Mouse (Mus musculus) limb, embryonic 13.5 days (tissue): ENCODE data around the gene Gm16253. TPM values are rescaled to one million over a fixed set of nuclear protein-coding genes. Genes with fewer than 3 reads are reported as not detected.

Experiments
- ATAC-seq: fragments of 200-750 bp; cut with Nextera tagmentation; 2 replicates; pipeline ENCODE4 v1.8.0; 2017; ENCODE audit warnings: low read depth, moderate number of reproducible peaks, moderate TSS enrichment; ENCODE audit not compliant: low FRiP score
- H3K27ac ChIP-seq: fragments of 300-500 bp; sonication (generic); 2 replicates; pipeline ENCODE4 v1.5.1; 2015; ENCODE audit warnings: inconsistent platforms, mild to moderate bottlenecking, moderate library complexity
- H3K27me3 ChIP-seq: fragments of 300-500 bp; sonication (generic); 2 replicates; pipeline ENCODE4 v1.6.1; 2015; ENCODE audit warnings: mild to moderate bottlenecking, inconsistent platforms
- H3K36me3 ChIP-seq: fragments of 300-500 bp; sonication (generic); 2 replicates; pipeline ENCODE4 v1.6.1; 2015; ENCODE audit warnings: inconsistent platforms, mild to moderate bottlenecking, moderate library complexity
- H3K4me1 ChIP-seq: fragments of 300-500 bp; sonication (generic); 2 replicates; pipeline ENCODE4 v1.6.1; 2015; ENCODE audit warnings: inconsistent platforms
- H3K4me2 ChIP-seq: fragments of 300-500 bp; sonication (generic); replicated peaks from 2 replicates; pipeline ENCODE4 v1.6.1; 2015; ENCODE audit warnings: inconsistent platforms, mild to moderate bottlenecking, moderate library complexity
- H3K4me3 ChIP-seq: fragments of 300-500 bp; sonication (generic); 2 replicates; pipeline ENCODE4 v1.5.1; 2015; ENCODE audit warnings: moderate library complexity, mild to moderate bottlenecking, inconsistent platforms
- H3K9ac ChIP-seq: fragments of 300-500 bp; sonication (generic); 2 replicates; pipeline ENCODE4 v1.6.1; 2015; ENCODE audit warnings: mild to moderate bottlenecking, inconsistent platforms
- H3K9me3 ChIP-seq: fragments of 300-500 bp; sonication (generic); 2 replicates; pipeline ENCODE4 v1.6.1; 2016; ENCODE audit warnings: inconsistent platforms
- WGBS: fragments of 180-500 bp; shearing (Covaris S2); methylation state at CpG from one replicate; pipeline ENCODE4 v1.1.7; 2015; 5-methylcytosine and 5-hydroxymethylcytosine counted together
- polyA plus RNA-seq: library from polyadenylated mRNA; unstranded; fragments of >200 nt; fragmentation: Nextera tagmentation; extraction: Ambion mirVana; gene quantifications from 2 replicates; pipeline ENCODE4 v1.2.1, GENCODE M21; 2015

Gm16253 gene
- polyA plus RNA-seq, 1 experiment from 2014 or later, result 1.5 TPM

- peak overlapping the region; percentile 86 for H3K4me2 ChIP-seq
- peak overlapping the region; percentile 84 for H3K27ac ChIP-seq
- peak overlapping the region; percentile 91 for H3K9ac ChIP-seq
- no peaks in the 10 kb centered on the region for H3K9me3 ChIP-seq
- ATAC-seq, result no peak
- peak overlapping the region; percentile 62 for H3K4me3 ChIP-seq
- peaks cover 26% of the 10 kb centered on the region for H3K36me3 ChIP-seq
- H3K4me1 ChIP-seq, result peaks cover 50% of the 10 kb centered on the region
- H3K27me3 ChIP-seq, result no peaks in the 10 kb centered on the region
- under 1% methylated on average over 17 of the region's 17 CpGs for WGBS
These were observed 18.6 kb upstream of the Gm16253 start for GRCm38 (mm10) chr3:96558159-96558558.

GRCm38 (mm10) chr3:96558668-96559196, 18.1 kb upstream of the Gm16253 start:
- H3K27ac ChIP-seq, result peak overlapping the region; percentile 84; the same call in 1 of the 2 replicates
- no peaks in the 10 kb centered on the region for H3K27me3 ChIP-seq
- 42% methylated on average over 10 of the region's 10 CpGs for WGBS
- peaks cover 51% of the 10 kb centered on the region for H3K4me1 ChIP-seq
- peak overlapping the region; percentile 91 for H3K9ac ChIP-seq
- no peaks in the 10 kb centered on the region for H3K9me3 ChIP-seq
- H3K4me2 ChIP-seq, result peak overlapping the region; percentile 86
- ATAC-seq, result no peak
- H3K4me3 ChIP-seq, result peak overlapping the region; percentile 62
- H3K36me3 ChIP-seq, result peaks cover 26% of the 10 kb centered on the region

GRCm38 (mm10) chr3:96559398-96559910, 17.3 kb upstream of the Gm16253 start:
- Histone ChIP-seq H3K9me3 (no peaks in the 10 kb centered on the region), H3K27me3 (no peaks in the 10 kb centered on the region), H3K4me1 (peaks cover 59% of the 10 kb centered on the region), H3K9ac (peak overlapping the region; percentile 91), H3K27ac (no peak overlapping the region), H3K4me3 (peak overlapping the region; percentile 62), H3K4me2 (peak overlapping the region; percentile 86), H3K36me3 (peaks cover 26% of the 10 kb centered on the region)
- no peak for ATAC-seq
- WGBS, result 88% methylated on average over 12 of the region's 12 CpGs

- H3K4me1 ChIP-seq, result peaks cover 58% of the 10 kb centered on the region
- H3K27ac ChIP-seq, result no peak overlapping the region
- peak overlapping the region; percentile 91 for H3K9ac ChIP-seq
- H3K4me3 ChIP-seq, result peak overlapping the region; percentile 62
- H3K27me3 ChIP-seq, result no peaks in the 10 kb centered on the region
- peaks cover 26% of the 10 kb centered on the region for H3K36me3 ChIP-seq
- WGBS, result 88% methylated on average over 23 of the region's 23 CpGs
- peak overlapping the region; percentile 86 for H3K4me2 ChIP-seq
- H3K9me3 ChIP-seq, result no peaks in the 10 kb centered on the region
- no peak for ATAC-seq
These were observed 16.6 kb upstream of the Gm16253 start for GRCm38 (mm10) chr3:96559911-96560850.

GRCm38 (mm10) chr3:96560881-96561668, 15.7 kb upstream of the Gm16253 start:
- Histone ChIP-seq H3K27me3 (no peaks in the 10 kb centered on the region), H3K9me3 (no peaks in the 10 kb centered on the region), H3K4me2 (peak overlapping the region; percentile 86), H3K27ac (peak overlapping the region; percentile 22; the same call in 1 of the 2 replicates), H3K9ac (no peak overlapping the region), H3K36me3 (peaks cover 26% of the 10 kb centered on the region), H3K4me1 (peaks cover 49% of the 10 kb centered on the region), H3K4me3 (peak overlapping the region; percentile 62)
- WGBS, result 74% methylated on average over 9 of the region's 9 CpGs
- no peak for ATAC-seq

- Histone ChIP-seq H3K36me3 (peaks cover 26% of the 10 kb centered on the region), H3K9me3 (no peaks in the 10 kb centered on the region), H3K27me3 (no peaks in the 10 kb centered on the region), H3K4me1 (peaks cover 40% of the 10 kb centered on the region), H3K9ac (no peak overlapping the region), H3K4me3 (no peak overlapping the region), H3K4me2 (0 out of 2 replicates have a peak overlapping the region, but pooled peaks have one; percentile 7), H3K27ac (peak overlapping the region; percentile 44; the same call in 1 of the 2 replicates)
- 59% methylated on average over 10 of the region's 10 CpGs for WGBS
- ATAC-seq, result no peak
These were observed 14.7 kb upstream of the Gm16253 start for GRCm38 (mm10) chr3:96561946-96562681.

- WGBS, result 86% methylated on average over 8 of the region's 8 CpGs
- H3K27ac ChIP-seq, result no peak overlapping the region
These were observed 13.5 kb upstream of the Gm16253 start for GRCm38 (mm10) chr3:96563267-96563666.

GRCm38 (mm10) chr3:96563911-96564632, 12.7 kb upstream of the Gm16253 start:
- 46% methylated on average over 10 of the region's 10 CpGs for WGBS
- peak overlapping the region; percentile 14; the same call in 1 of the 2 replicates for H3K4me2 ChIP-seq
- H3K4me1 ChIP-seq, result peaks cover 37% of the 10 kb centered on the region
- H3K9ac ChIP-seq, result peak overlapping the region; percentile 25; the same call in 1 of the 2 replicates
- no peak for ATAC-seq
- peaks cover 26% of the 10 kb centered on the region for H3K36me3 ChIP-seq
- H3K27me3 ChIP-seq, result no peaks in the 10 kb centered on the region
- no peak overlapping the region for H3K4me3 ChIP-seq
- H3K27ac ChIP-seq, result peak overlapping the region; percentile 33; the same call in 1 of the 2 replicates
- no peaks in the 10 kb centered on the region for H3K9me3 ChIP-seq

More at GRCm38 (mm10) chr3:96563267-96563666, 13.5 kb upstream of the Gm16253 start:
- no peak for ATAC-seq
- no peaks in the 10 kb centered on the region for H3K27me3 ChIP-seq
- peaks cover 26% of the 10 kb centered on the region for H3K36me3 ChIP-seq
- H3K4me2 ChIP-seq, result no peak overlapping the region
- H3K9me3 ChIP-seq, result no peaks in the 10 kb centered on the region
- H3K9ac ChIP-seq, result no peak overlapping the region
- H3K4me1 ChIP-seq, result peaks cover 39% of the 10 kb centered on the region
- no peak overlapping the region for H3K4me3 ChIP-seq

GRCm38 (mm10) chr3:96564633-96565032, 12.2 kb upstream of the Gm16253 start:
- Histone ChIP-seq H3K4me3 (no peak overlapping the region), H3K4me2 (peak overlapping the region; percentile 14; the same call in 1 of the 2 replicates), H3K9me3 (no peaks in the 10 kb centered on the region), H3K27ac (no peak overlapping the region), H3K36me3 (peaks cover 22% of the 10 kb centered on the region), H3K4me1 (peaks cover 32% of the 10 kb centered on the region), H3K9ac (peak overlapping the region; percentile 25; the same call in 1 of the 2 replicates), H3K27me3 (no peaks in the 10 kb centered on the region)
- WGBS, result 43% methylated on average over 7 of the region's 7 CpGs
- no peak for ATAC-seq

GRCm38 (mm10) chr3:96565105-96565504, 11.7 kb upstream of the Gm16253 start:
- no peak overlapping the region for H3K27ac ChIP-seq

More at GRCm38 (mm10) chr3:96565105-96565504, 11.7 kb upstream of the Gm16253 start:
- H3K9me3 ChIP-seq, result no peaks in the 10 kb centered on the region
- no peak for ATAC-seq
- H3K27me3 ChIP-seq, result no peaks in the 10 kb centered on the region
- WGBS, result 81% methylated on average over 3 of the region's 3 CpGs
- peaks cover 27% of the 10 kb centered on the region for H3K4me1 ChIP-seq
- no peak overlapping the region; the same call in 1 of the 2 replicates for H3K9ac ChIP-seq
- no peak overlapping the region for H3K4me3 ChIP-seq
- no peak overlapping the region for H3K4me2 ChIP-seq
- peaks cover 17% of the 10 kb centered on the region for H3K36me3 ChIP-seq
